Mouse (Mus musculus) gastrocnemius, postnatal 25 days (tissue): Measurements from ENCODE around the gene Oca2. TPM values are rescaled to one million over a fixed set of nuclear protein-coding genes. Genes with fewer than 3 reads are reported as not detected.

Source experiments
- DNase-seq: peaks from one replicate; pipeline ENCODE4 v3.0.0; 2022
- total RNA-seq, 2 experiments: library from RNA; stranded (reverse); gene quantifications; 1 replicate in 1 of 2; 2 replicates in 1 of 2; pipeline ENCODE4 v1.2.3; 2021

Oca2 gene
- total RNA-seq, 2 experiments from 2014 or later, result not detected

- DNase-seq, result no peak
These were observed 143.1 kb downstream of the Oca2 start for GRCm38 (mm10) chr7:56382706-56383105.

- no peak for DNase-seq
These were observed 148.7 kb downstream of the Oca2 start for GRCm38 (mm10) chr7:56388295-56388694.

- DNase-seq, result no peak
These were observed 178.7 kb downstream of the Oca2 start for GRCm38 (mm10) chr7:56418182-56418836.

GRCm38 (mm10) chr7:56419253-56419844, 179.8 kb downstream of the Oca2 start:
- peak; percentile 38 for DNase-seq

DNA sequence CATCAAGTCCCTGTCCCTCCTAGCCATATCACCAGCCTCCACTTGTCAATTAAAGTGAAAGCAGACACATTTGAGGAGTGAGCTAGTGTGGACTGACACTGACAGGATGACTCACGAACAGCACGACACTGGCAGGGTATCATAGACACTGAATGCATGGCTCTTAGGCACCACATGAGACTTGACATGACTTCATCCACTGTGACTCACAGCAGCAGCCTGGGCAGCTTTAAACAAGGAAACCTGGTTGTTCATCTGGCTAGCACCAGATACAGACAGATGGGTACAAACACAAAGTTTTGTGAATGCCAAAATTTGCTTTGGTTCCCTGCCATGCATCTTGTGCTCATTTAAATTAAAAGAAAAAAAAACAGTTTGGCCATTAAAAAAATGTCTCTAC, 182.4 kb downstream of the Oca2 start:
- no peak for DNase-seq

- no peak for DNase-seq
These were observed 184.0 kb downstream of the Oca2 start for GRCm38 (mm10) chr7:56423548-56423947.

GRCm38 (mm10) chr7:56460814-56461520, 221.4 kb downstream of the Oca2 start:
- no peak for DNase-seq

DNA sequence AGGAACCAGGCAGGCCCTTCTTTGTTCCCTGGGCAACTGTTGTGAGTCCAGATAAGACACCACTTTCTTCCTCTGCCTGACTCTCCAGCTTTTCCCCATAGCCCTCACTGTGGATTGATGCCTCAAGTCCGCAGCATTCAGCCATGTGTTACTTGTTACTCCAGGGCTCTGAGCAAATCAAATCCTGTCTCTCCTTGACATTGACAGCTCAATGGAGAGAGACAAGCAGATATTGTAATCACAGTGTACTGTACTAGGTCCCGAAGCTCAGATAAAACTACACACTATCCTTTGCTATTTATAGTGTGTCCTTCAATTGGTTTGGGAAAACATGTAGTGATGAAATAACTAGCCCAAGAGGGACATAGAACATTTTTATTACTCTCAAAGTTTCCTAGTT, 258.7 kb downstream of the Oca2 start:
- no peak for DNase-seq

- no peak for DNase-seq
These were observed 259.8 kb downstream of the Oca2 start for GRCm38 (mm10) chr7:56499319-56499718.

- DNase-seq, result no peak
These were observed 260.2 kb downstream of the Oca2 start for GRCm38 (mm10) chr7:56499767-56500166.

DNA sequence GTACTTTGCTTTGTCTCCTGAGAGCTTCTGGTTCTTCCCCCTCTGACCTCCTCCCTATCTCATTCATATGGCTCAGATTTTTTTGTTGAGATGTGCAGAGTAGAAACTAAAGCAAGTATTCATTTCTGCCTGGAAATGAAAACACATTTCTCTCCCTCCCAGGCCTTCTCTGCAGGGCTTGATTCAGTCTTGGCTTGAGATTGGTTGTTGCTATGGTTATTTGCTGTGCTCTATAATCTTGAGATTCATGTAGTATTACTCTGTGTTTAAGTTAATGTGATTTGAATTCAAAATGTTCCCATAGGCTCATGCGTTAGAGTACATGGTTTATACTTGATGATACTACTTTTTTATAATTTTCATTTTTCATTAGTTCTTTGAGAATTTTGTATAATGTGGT, 260.9 kb downstream of the Oca2 start:
- DNase-seq, result no peak

DNA sequence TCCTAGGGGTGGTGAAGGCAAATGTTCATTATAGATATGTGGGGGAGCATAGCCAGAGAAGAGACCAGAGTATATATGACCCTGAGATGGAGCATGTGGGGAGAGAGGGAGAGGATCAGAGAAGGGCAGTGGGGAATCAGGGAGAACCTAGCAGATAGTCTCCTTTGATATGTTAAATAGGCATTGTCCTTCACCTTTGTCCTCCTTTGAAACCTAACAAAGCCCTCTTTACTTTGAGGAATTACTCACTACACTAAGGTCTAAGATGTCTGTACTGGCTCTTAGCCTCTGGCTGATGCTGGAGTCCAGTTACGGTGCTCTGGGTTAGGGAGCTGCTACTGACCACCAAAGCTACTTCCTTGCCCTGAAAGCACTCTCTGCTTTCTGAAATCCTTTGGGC, 279.0 kb downstream of the Oca2 start:
- no peak for DNase-seq

DNA sequence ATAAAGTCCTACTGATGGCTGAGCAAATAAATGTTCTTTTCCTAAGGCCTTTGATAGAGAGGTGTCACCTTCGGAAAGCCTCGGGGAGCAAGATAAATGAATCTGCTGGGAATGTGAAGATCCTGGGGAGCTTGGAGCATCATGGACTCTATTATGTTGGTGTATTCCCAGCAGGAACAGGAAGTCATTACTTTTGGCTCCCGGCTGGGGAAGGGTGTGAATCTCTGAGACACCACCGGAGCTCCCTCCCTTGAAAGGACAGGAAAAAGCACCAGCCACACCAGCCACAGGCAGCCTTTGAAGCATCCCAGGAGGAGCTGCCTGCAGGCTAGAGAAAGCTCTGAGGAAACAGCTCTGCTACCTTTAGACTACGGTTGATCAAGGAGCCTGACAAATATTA, 280.2 kb downstream of the Oca2 start:
- DNase-seq, result no peak

DNA sequence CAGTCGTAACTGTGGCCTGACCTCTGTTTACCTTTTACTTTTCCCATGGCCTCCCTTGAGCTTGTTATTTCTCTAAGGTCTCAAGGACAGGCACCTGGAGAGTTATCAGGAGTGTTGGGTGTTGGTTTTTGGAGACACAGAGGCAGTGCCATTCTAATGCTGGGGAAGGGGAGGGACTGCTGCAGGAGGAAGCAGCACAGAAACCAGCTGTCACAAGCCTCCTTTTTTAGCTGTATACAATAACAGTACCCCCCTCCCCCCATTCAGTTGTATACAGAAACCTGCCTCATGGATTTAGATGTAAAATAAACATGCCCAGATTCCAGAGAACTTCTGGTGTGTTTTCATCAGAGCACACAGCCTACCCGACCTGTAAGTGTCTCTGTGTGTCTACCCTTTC, 295.3 kb downstream of the Oca2 start:
- DNase-seq, result no peak

DNA sequence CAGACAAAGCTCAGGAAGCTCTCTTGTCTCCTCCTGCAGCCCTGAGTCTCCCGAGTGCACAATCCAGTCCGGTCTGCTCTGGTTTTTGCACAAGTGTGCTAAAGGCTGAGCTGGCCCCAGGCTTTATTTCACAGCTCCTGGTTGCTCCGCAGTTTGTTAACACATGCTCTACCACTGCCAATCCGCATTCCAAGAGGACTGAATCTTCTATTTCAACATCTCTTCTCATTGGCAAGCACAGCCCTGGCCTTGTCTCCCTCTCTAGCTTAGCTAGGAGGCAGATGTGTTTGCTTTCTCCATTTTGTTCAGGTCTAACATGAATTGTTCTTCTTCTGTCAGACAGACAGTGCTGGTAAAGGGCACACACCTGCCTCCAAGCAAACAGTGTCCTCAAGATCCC, 309.7 kb downstream of the Oca2 start:
- peak; percentile 9 for DNase-seq

DNA sequence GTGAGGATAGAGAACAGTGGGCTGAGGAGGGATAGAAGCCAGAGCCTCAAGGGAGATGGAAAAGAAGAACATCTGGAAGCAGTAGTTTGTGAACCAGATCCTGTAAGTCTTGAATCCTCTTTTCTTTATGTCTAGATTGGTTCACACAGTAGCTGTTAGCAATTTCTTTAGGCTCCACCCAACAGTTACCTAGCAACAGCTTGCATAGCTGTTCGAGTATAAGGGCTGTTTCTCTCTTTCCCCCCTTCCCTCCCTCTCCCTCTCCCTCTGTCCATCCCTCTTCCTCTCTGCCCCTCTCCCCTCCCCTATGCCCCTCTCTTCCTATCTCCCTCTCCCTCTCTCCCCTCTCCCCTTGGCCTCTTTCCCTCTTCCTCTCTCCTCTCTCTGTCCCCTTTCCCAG, 312.2 kb downstream of the Oca2 start:
- DNase-seq, result no peak

Other genes with a start within 250 kb of the Oca2 start
- gene Nipa1, start 219.8 kb upstream of the Oca2 start, total RNA-seq, result 1 to 10 TPM; 2.1 TPM
- gene Herc2, start 189.6 kb upstream of the Oca2 start, total RNA-seq, result 10 to 100 TPM; 34.0 to 35.6 TPM